Mouse (Mus musculus) kidney, adult 2 months (tissue): ENCODE data around the gene Pitpna.

Experiments
- CTCF ChIP-seq: fragments of 200-500 bp; conservative IDR thresholded peaks from 2 replicates; pipeline ENCODE4 v1.5.1; 2011; ENCODE audit warnings: low read depth, mild to moderate bottlenecking, control low read depth, low read length, moderate library complexity, mixed read lengths; ENCODE audit not compliant: insufficient read depth, insufficient read length
- POLR2A ChIP-seq: fragments of 200-500 bp; IDR thresholded peaks from one replicate; pipeline ENCODE4 v1.6.1; 2011; ENCODE audit warnings: low read depth, low read length, control low read depth

- no peak for TF ChIP-seq POLR2A
- no peak for TF ChIP-seq CTCF
These were observed 68.0 kb downstream of the Pitpna start for GRCm38 (mm10) chr11:75655621-75656545.
